Mouse (Mus musculus) regulatory T cell (primary cell): ENCODE data around the gene Prr3.
"Not testable (repeated sequence)": the region's sequence is repeated elsewhere in the genome, so short reads cannot be mapped to it uniquely, and the experiment has no call there.

ENCODE experiments used
- in situ Hi-C: fragments of 300-600 bp; cut with MboI, MseI; formaldehyde crosslinking; loops from one replicate; pipeline ENCODE4 v1.15.1; 2025; ENCODE audit warnings: high pct_unique_total_duplicates

Prr3 gene

DNA sequence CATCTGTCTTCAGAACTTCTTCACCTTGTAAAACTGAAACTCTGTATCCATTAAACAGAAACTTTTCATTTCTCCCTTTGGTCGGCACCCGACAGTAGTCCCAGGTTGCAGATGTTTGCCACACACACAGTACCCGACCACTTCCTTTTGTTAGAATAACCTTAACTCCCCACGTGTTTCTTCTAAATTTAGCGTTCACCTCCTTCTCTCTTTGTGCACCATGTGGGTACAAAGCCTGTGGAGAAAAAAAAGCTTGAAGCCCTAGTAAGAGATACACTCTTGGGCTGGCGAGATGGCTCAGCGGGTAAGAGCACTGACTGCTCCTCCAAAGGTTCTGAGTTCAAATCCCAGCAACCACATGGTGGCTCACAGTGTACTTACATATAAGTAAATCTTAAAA lies 19.3 kb upstream of the Prr3 start:
- in situ Hi-C loops = loop anchor here (5.0 to 25.0 kb wide), 3 partner anchors 33 to 963 kb away; partner anchors contain the start of genes H2-T23, Ppp1r11, Znrd1 and Znrd1as

DNA sequence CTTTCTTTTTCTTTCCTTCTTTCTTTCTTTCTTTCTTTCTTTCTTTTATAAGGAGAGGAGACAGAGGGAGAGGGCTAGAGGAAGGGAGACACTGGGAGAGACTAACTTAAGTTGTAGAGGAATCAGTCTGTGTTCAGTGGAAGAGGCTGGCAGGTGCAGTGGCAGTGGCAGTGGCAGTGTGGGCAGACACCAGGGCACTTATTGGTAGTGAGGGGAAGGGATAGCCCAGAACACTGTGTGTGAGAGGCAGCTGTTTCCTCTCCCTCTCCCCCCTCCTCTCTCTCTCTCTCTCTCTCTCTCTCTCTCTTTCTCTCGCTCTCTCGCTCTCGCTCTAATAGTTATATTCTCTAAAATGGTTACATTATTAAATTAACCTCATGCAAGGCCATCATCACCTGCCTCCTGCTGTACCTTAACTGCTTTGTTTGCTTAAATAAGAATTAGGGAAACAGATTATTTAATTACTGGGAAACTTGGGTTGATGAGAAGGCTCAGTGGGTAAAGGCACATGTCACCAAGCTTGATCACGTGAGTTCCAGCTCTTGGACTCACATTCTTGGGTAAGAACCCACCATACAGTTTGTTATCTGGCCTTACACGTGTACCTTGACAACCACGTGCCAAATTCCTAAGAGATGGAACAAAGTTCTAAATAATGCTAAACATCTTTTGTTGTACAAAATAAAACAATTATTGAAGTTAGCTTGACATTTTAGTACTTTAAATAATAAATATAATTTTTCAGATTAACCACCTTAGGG lies 18.7 kb upstream of the Prr3 start:
- in situ Hi-C loops = loop anchor here (5.0 to 25.0 kb wide), 3 partner anchors 34 to 964 kb away; partner anchors contain the start of genes H2-T23, Ppp1r11, Znrd1 and Znrd1as

DNA sequence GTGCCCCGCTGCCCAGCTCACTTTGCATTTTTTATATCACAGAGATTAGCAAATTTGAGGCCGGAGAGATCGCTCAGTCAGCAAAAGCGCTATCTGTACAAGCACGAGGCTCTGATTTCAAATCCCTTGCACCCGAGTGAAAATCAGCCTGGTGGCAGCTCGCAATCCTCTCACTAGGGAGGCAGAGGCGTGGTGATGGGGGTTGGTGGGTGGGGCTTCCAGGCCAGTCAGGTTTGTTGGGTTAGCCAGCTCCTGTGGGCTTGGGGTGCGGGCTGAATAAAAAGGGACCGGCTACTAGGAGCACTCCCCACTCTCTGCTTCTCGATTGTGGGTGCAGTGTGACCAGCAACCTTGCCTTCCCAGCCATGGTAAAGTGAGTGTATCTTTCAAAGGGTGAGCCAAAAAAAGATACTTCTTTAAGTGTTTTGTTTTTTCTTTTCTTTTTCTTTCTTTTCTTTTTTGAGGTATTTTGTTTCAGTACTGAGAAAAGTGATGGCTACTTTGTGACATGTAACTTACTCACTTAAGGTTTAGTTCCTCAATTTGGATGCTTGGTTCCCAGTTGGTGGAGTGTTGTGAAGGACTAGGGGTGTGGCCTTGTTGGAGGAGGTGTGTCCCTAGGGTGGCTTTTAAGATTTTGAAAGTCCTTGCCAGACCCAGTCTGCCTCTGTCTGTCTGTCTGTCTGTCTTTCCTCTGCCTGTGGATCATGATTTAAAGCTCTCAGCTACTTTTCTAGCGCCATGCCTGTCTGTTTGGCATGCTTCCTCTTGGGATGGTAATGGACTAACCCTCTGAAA lies 17.9 kb upstream of the Prr3 start:
- in situ Hi-C loops = loop anchor here (5.0 to 25.0 kb wide), 3 partner anchors 34 to 964 kb away; partner anchors contain the start of genes H2-T23, Ppp1r11, Znrd1 and Znrd1as

DNA sequence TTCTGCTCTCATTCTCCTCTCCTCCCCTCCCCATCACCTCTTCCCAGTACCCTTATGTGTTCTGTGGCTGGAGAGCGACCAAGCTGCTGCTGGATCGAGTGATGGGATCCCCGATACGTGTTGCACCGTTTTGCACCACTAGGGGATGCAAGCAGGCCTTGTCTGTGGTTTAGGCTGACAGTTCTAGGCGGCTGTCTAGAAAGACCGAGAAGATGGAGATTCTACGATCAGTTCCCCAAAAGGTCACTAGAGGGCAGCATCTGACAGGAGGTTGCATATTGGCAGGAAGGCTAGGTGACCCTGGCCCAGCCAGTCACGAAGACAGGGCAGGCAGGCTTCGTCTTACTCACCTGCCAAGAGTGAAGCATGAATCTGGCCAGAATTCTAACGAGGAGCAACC lies 16.9 kb upstream of the Prr3 start:
- in situ Hi-C loops = loop anchor here (5.0 to 25.0 kb wide), 3 partner anchors 35 to 965 kb away; partner anchors contain the start of genes H2-T23, Ppp1r11, Znrd1 and Znrd1as

DNA sequence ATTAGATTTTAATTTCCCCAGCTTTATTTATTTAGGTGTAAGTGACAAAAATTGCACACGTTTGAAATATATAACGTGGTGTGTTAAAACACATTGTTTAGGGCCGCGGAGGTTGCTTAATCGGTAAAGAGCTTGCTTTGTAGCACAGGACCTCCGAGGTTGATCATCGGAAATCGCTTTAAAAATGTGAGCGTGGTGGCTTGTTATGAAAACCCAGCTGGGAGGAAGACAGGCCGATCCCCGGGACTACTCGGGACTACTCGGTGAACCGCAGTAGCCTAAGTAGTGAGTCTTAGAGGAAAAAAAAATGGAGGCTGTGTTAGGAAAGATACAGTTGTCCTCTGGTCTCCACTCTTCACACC lies 14.8 kb upstream of the Prr3 start:
- in situ Hi-C loops = loop anchor here (5.0 to 25.0 kb wide), 3 partner anchors 37 to 967 kb away; partner anchors contain the start of genes H2-T23, Ppp1r11, Znrd1 and Znrd1as

DNA sequence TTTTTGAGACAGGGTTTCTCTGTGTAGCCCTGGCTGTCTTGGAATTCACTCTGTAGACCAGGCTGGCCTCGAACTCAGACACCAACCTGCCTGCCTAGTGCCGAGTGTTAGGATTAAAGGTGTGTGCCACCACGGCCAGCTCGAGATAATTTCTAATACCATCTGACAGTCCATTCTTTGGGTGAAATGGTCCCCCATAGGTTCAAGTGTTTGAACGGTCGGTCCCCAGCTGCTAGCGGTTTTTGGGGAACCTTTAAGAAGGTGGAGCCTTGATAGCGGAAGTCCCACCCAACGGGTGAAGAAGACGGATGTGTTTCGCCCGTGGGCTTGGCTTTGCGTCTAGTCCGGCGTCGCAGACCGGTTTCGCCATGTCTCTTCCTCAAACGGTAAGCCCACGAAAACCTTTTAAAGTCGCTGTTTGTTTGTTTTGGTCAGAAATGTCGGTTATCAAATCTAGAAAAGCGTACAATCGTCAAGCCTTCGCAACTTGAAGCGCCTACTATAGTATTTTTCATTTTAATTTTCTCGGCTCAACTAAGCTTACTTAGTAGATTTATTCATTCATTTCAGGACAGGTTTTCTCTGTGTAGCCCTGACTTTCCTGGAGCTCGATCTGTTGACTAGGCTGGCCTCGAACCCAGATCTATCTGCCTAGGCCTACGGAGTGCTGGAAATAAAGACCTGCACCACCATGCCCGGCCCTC lies 14.3 kb upstream of the Prr3 start:
- in situ Hi-C loops = loop anchor here (25.0 kb wide), 1 partner anchor 968 kb away; the partner anchor contains the start of genes Ppp1r11, Znrd1 and Znrd1as

DNA sequence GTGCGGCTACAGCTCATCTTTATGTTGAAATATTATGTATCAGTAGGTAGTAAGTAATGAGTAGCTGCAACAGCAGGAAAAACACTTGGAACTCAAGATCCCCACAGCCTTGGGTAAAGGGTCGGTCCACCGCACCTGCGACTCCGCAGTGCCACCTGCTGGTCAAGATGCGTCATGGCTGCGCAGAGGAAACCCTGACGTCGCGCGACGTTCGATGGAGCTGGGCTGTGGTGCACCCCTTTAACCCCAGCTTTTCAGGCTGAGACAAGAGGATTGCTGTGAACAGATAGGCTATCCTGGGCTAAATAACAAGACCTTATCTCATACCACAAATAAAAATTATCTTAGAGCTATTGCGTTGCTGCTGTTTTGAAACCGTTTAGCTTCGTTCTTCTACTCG lies 13.6 kb upstream of the Prr3 start:
- in situ Hi-C loops = loop anchor here (25.0 kb wide), 1 partner anchor 969 kb away; the partner anchor contains the start of genes Ppp1r11, Znrd1 and Znrd1as

DNA sequence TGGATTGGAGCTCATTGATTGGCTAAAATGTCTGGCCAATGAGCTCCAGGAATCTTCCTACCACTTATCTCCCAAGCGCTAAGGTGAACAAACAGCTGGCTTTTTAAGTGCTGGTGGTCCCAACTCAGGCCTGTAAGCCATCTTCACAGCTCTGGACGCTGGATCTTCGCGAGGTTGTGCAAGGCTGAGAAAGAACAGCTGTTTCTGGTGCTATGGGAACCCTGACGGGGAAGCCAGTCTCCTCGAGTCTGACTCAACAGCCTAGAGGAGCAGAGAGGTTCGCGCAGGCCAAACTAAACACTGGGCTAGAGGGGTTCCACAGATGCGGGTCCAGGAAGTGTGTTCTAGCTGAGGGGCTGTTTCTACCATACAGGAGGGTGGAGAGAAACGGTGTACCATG lies 11.7 kb upstream of the Prr3 start:
- in situ Hi-C loops = loop anchor here (25.0 kb wide), 1 partner anchor 971 kb away; the partner anchor contains the start of genes Ppp1r11, Znrd1 and Znrd1as

DNA sequence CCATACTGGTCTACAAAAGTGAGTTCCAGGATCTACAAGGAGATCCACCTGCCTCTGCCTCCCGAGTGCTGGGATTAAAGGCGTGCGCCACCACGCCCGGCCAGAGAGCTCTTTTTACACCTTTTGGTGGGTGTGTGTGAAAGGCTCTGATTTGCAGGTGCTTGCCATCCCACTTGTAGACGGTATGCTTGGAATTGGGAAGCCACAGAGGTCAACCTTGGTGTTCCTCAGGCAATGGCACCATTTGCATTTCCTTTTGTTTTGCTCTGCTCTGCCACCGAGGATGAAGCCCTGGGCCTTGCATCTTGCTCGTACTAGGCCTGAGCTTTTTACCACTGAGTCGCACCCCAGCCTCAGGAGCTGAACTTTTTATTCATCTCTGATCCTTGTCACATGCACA lies 1.7 kb upstream of the Prr3 start:
- in situ Hi-C loops = loop anchor here (25.0 kb wide), 1 partner anchor 981 kb away; the partner anchor contains the start of genes Ppp1r11, Znrd1 and Znrd1as

DNA sequence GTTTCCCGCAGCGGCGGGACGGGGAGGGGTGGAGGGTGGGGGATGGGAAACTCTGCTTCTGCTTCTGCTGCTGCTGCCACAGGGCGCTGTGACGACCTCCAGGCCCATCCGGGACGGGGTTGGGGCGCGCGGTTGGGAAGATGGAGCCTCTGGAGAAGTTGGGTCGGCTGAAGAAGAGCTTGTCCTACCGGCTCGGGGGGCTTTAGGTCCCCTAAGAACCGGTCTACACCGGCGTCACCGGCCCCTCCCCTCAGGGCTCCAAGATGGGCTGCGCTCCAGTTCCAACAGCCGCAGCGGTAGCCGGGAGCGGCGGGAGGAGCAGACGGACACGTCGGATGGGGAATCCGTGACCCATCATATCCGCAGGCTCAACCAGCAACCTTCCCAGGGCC lies 323 bp upstream of the Prr3 start:
- in situ Hi-C loops = loop anchor here (25.0 kb wide), 1 partner anchor 982 kb away; the partner anchor contains the start of genes Ppp1r11, Znrd1 and Znrd1as

DNA sequence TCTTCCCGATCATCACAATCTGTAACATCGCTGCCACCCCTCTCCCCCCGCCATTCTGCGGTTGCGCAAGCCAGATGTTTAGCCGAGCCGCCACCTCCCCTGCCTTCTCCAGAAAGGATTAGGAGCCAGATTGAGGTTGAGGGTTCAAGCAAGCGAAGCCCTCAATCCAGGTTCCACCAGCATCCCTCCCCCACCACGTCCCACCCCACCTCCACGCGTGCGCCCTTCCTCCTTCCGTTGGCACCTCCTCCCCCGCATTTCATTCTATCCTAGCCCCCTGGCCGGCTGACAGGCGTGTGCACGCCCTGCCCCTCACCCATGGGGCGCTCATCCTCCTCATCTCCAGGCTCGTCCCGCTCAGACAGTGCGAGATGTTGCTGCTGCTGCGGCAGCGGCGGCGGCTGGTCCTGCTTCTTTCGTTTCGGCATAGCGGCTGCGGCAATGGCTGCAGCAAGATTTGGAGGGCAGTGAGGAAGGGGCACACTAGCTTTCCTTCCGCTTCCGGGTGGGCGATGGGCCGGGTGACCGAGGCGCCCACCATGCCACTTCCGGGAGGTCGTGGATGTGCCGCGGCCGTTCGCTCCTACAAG lies 1.1 kb downstream of the Prr3 start:
- in situ Hi-C loops = loop anchor here (25.0 kb wide), 1 partner anchor 983 kb away; the partner anchor contains the start of genes Ppp1r11, Znrd1 and Znrd1as

DNA sequence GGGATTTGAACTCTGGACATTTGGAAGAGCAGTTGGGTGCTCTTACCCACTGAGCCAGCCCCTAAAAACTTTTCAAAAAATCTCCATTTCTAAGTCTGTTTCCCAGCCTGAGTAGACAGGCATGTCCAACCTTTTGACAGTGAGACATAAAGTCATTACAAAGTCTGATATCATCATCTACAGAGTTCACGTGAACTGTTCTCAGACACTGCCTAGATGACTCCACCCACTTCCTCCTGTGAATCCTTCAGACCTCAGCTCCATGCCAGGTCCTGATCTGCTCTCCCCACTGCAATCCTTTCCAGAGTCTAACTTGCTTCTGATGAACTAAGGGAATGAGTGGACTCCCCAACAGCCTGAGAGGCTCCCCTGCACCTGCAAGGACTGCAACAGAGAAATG lies 7.9 kb downstream of the Prr3 start:
- in situ Hi-C loops = no loop called here

DNA sequence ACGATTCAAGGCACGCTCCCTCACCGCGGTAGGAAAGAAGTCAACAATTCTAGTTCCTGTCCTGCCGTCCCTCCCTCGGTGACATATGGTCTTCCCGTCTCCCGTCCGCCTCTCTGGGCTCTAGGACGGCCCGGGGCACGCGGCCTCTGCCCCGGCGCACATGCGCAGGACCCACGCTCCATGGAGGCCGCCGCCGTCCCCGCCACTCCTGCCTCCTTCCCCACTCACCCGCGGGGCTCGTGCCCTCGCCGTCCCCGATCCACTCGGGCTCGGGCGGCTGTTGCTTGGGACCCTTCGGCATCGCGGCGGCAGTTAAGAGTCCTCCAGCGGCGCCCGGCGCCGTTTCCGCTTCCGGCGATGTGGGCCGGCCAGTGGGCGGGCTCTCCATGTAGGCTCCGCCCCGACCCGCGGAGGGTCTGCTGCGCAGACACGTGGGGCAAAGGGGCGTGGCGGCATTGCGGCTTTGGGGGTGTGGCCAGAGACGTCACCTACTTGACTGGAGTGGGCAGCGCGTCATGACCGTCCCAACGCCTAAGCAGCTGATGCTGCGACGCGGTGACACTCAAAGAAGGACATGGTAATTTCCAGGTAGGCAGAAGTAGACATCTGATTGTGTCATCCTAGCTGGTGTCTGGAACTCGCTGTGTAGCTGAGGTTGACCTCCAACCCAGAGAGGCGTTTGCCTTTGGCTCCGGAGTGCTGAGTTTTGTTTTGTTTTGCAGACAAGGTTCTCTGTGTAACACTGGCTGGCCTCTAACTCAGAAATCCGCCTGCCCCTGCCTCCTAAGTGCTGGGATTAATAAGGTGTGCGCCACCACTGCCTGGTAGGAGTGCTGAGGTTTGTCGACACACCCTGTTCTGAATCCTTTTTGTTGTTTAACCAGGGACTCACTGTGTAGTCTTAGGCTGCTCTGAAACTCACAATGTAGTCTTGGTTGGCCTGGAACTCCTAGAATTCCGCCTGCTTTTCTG lies 10.3 kb downstream of the Prr3 start, which contains the start of gene Abcf1:
Gene Abcf1 (minus strand): TSS at position 344 of the 972 bp plus-strand sequence.
- in situ Hi-C loops = loop anchor here (5.0 kb wide), 1 partner anchor 102 kb away; the partner anchor contains the start of gene Ppp1r18

DNA sequence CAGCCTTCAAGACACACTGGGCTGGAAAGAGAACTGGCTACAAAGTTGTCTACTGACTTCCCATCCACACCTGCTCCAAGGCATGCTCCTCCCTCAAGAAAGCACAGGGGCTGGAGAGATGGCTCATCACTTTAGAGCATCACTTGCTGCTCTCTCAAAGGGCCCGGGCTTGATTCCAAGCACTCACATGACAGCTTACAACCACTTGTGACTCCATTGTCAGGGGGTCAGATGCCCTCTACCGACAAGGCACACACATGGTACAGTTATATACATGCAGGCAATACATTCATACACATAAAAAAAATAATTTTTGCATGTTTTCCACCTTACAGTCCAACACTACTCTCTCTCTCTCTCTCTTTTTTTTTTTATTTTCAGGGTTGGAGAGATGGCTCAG lies 12.4 kb downstream of the Prr3 start:
- in situ Hi-C loops = loop anchor here (5.0 kb wide), 1 partner anchor 100 kb away; the partner anchor contains the start of gene Ppp1r18

DNA sequence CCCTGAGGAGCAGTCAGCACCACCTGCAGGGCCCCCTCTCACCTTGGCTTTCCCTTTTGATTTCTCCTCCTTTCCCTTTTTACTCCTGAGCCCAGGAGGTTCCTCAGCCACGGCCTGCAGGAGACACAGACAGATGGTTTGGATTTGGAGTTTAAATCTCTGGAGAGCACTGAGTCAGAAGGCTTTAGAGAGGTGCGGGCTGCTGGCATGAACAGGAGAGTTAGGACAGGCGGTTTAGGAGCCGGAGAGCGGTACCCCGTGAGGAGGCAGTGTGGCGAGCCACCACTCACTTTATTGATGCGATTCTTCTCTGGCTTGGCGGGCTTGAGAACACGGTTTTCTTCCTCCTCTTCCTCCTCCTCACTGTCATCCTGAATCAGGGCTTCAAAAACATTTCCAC lies 16.8 kb downstream of the Prr3 start:
- in situ Hi-C loops = loop anchor here (5.0 kb wide), 1 partner anchor 36 kb away; no protein-coding TSS in a partner anchor

DNA sequence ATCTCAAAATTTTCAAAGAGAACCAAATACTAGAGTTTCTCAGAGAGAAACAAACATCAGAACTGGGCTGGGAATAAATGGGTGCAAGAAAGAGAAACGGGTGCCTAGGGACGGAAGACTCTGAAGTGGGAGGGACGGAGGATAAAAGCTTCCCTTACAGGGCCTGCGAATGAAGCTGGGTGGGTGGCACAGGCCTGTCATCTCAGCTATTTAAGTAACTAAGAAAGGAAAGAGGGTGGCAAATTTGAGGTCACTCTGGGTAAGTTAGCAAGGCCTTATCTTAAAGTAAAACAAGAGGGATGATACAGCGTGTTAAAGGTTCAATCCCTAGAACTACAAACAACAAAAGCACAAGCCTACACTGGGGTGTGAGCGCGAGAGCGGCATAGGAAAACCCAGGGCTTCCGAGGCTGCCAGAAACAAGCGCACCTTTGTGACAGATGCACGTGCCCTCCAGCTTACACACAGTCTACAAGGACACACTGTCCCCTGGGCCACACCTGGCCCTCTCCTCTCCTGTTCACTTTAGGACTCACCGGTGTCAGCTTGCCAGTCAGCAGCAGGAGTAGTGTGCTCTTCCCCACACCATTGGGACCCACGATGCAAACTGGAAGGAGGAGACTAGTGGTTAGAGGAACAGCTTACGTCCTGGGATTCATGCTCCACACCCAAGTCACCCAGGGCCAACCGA lies 21.4 kb downstream of the Prr3 start:
- in situ Hi-C loops = no loop called here

DNA sequence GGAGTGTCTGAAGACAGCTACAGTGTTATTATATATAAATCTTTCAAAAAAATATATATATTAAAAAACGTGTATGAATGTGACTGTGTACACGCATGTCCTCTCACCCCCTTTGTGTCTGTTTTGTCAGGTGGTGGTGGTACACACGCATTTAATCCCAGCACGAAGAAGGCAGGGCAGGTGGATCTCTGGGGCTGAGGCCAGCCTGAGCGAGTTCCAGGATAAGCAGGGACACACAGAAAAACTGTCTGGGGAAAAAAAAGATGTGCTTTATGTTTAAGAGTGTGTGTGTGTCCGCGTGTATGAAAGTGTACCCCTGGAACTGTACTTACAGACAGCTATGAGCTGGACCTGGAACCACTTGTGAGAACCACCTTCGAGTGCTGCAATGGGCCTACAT lies 25.4 kb downstream of the Prr3 start:
- in situ Hi-C loops = no loop called here

DNA sequence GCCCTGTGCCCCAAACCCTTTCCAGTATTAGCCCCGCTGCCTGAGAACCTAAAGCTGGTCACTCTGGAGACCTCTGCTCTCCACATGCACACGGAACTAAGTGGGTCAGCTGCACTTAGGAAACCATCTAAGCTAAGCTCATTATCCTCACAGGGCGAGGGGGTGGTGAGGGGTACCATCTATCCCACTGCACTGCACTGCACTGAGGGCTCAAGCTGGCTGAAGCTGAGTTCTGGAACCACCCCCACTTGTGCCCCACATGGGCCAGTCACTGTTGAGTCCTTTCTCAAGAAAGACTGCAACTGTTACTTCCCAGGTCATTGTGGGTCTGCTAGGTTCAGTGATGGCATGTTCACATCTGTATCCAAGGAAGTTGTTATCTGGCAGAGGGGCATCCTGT lies 27.5 kb downstream of the Prr3 start:
- in situ Hi-C loops = not testable (repeated sequence)

DNA sequence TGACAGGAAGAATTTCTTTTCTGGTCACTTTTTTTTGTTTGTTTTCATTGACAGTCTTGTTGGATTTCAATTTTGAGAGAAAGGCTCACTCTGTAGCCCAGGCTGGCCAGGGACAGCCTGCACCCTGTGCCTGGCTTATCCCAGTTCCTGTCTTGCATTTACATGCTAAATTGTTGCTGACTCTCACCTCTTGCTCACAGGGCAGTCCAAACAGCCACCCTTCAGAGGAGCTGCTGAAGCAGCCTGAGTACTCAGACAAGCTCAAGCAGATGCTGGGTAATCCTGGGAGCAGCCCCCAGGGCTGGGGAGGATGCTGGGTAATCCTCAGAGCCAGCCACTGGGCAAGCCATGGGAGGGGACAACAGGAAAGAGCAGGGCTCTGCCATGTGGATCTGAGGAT lies 29.1 kb downstream of the Prr3 start:
- in situ Hi-C loops = not testable (repeated sequence)
